Mouse (Mus musculus) E14TG2a.4 (cell line): ENCODE data around the gene Psd.

ENCODE experiments used
- H3K27me3 ChIP-seq: 2 replicates; pipeline ENCODE4 v1.6.1; 2014; ENCODE audit warnings: low read length, control low read depth; ENCODE audit not compliant: insufficient read depth
- H3K36me3 ChIP-seq: 2 replicates; pipeline ENCODE4 v1.6.1; 2014; ENCODE audit warnings: low read length, control low read depth; ENCODE audit not compliant: insufficient read depth
- H3K4me1 ChIP-seq: replicated peaks from 2 replicates; pipeline ENCODE4 v1.6.1; 2014; ENCODE audit warnings: low read depth, low read length, control low read depth
- H3K4me3 ChIP-seq: replicated peaks from 2 replicates; pipeline ENCODE4 v1.5.1; 2014; ENCODE audit warnings: mild to moderate bottlenecking, low read length
- H3K9me3 ChIP-seq: 2 replicates; pipeline ENCODE4 v1.6.1; 2014; ENCODE audit warnings: low read length, control low read depth
- CTCF ChIP-seq: conservative IDR thresholded peaks from 2 replicates; pipeline ENCODE4 v1.5.1; 2014; ENCODE audit warnings: low read length
- NANOG ChIP-seq: IDR thresholded peaks from 2 replicates; pipeline ENCODE4 v1.6.1; 2014; ENCODE audit warnings: borderline replicate concordance, low read length, mixed read lengths
- POU5F1 ChIP-seq: IDR thresholded peaks from 2 replicates; pipeline ENCODE4 v1.6.1; 2014; ENCODE audit warnings: low read length, borderline replicate concordance

Gene Psd

DNA sequence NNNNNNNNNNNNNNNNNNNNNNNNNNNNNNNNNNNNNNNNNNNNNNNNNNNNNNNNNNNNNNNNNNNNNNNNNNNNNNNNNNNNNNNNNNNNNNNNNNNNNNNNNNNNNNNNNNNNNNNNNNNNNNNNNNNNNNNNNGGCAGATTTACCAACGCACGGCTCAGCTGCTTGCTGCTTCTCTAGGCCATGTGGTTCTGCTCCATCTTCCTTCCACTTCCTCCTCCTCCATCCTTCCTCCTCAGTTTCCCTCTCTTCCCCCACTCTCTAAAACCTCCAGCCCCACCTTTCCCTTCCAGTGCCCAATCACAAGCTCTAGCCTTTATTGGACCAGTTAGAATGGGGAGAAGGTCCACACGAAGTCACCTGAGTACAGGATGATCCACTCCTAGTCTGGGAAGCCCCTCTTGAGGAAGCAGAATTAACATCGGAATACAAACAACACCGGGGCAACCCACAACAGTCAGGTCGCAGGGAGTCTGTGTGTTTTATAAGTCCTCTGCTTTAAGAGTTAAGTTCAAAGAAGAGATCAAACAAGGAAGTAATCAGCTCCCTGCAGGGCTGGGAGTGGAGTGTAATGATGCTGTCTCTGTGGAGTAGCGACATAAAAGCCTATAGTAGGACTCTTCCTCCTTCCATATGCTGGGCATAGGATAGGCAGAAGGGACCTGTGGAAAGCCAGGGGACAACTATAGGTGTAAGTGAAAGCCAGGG, 17.9 kb upstream of the Psd start:
- H3K27me3 ChIP-seq, result peaks cover 74% of the 10 kb centered on the region
- TF ChIP-seq NANOG (peak; percentile 75; the same call in 1 of the 2 replicates), CTCF (no peak), POU5F1 (no peak)
- H3K36me3 ChIP-seq, result no peaks in the 10 kb centered on the region
- H3K4me3 ChIP-seq, result no peak overlapping the region
- H3K4me1 ChIP-seq, result peaks cover 32% of the 10 kb centered on the region
- no peaks in the 10 kb centered on the region for H3K9me3 ChIP-seq

DNA sequence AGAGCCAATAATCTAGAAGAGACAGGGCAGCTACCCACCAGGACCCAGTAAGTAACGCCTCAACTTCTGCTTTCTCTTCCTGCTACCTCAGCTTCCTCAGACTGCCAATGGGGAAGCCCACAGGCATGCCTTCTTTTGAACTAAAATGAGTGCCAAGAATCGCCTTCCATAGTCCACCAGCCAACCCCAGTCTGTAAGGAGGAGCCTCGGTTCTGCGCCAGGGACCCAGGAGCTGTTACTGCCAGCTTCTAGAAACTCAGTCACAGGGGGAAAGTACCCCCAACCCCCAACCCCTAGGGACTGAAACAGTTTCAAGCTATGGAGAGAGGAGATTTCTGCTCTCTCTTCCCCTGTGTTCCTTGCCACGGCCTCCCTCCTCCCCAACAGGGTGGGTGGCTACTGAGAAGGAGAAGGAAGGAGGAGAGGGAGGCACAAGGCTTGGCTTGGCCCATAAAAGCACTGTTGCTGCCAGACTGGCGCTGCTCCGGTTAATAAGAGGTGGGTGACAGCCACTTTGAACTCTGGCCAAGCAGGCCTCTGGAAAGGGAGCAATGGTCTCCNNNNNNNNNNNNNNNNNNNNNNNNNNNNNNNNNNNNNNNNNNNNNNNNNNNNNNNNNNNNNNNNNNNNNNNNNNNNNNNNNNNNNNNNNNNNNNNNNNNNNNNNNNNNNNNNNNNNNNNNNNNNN, 12.5 kb upstream of the Psd start:
- Histone ChIP-seq H3K4me1 (peaks cover 45% of the 10 kb centered on the region), H3K9me3 (no peaks in the 10 kb centered on the region), H3K36me3 (peaks cover 13% of the 10 kb centered on the region), H3K4me3 (peak overlapping the region; percentile 89), H3K27me3 (peaks cover 28% of the 10 kb centered on the region)
- TF ChIP-seq CTCF, result no peak
- no peak for TF ChIP-seq POU5F1
- no peak for TF ChIP-seq NANOG

DNA sequence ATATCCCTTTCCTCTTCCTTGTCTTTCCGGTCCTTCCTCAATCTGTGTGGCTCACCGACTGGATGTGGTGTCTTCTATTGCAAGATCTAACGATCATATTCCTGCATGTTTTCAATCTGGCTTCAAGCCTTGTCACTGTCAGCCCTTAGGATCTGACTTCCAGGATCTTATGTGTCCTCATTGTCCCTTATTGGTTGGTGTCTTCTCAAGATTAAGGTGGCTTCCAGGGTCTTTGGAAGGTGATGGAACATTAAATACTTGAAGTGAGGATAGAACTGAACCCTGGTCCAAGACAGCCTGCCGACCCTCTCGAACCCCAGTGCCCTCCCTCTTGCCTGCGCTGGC, 12.0 kb upstream of the Psd start:
- TF ChIP-seq POU5F1 (no peak), CTCF (no peak), NANOG (no peak)
- Histone ChIP-seq H3K4me3 (peak overlapping the region; percentile 89), H3K4me1 (peaks cover 43% of the 10 kb centered on the region), H3K27me3 (peaks cover 23% of the 10 kb centered on the region), H3K36me3 (peaks cover 13% of the 10 kb centered on the region), H3K9me3 (no peaks in the 10 kb centered on the region)

DNA sequence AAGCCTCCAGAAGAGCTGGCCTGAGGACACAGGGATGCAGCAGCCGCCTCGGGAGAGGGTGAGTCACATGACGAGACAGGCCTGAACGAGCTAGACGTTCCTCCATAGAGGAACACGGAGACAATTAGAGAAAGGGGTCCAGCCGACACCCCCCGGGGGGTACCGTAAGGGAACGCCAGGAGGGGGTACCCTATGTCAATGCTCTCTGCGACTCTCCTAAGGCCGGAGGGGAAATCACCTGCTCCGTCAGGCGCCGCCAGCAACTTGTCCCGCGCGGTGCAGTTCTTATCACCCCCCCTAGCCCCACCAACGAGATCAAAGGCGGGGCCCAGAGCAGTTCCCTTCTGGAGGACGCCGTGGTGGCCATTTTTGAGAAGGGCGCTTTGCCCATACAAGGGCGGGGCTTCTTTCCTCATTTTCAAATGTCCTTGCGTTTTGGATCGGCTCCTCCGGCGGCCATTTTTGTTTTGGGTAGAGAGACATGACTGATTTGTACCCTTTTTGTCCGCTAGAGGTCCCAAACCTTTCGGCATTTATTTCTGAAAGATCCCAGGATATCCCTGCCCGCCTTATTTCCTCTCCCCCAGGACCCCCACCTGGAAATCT, 11.5 kb upstream of the Psd start, which contains the start of gene Cuedc2:
TSS of gene Cuedc2 (minus strand) at position 372 of the 606 bp plus-strand sequence.
- peaks cover 43% of the 10 kb centered on the region for H3K4me1 ChIP-seq

GRCm38 (mm10) chr19:46337719-46338330, 10.9 kb upstream of the Psd start:
- Histone ChIP-seq H3K4me3 (peak overlapping the region; percentile 89), H3K36me3 (peaks cover 14% of the 10 kb centered on the region), H3K4me1 (peaks cover 46% of the 10 kb centered on the region), H3K9me3 (no peaks in the 10 kb centered on the region), H3K27me3 (peaks cover 13% of the 10 kb centered on the region)
- TF ChIP-seq CTCF, result no peak
- TF ChIP-seq NANOG, result no peak
- no peak for TF ChIP-seq POU5F1

More for the DNA sequence above, 11.5 kb upstream of the Psd start, which contains the start of gene Cuedc2:
- peak within 1 kb of the TSS; percentile 89 for H3K4me3 ChIP-seq
- H3K27me3 ChIP-seq, result peaks cover 18% of the 10 kb centered on the region
- H3K36me3 ChIP-seq, result peaks cover 13% of the 10 kb centered on the region
- no peaks in the 10 kb centered on the region for H3K9me3 ChIP-seq
- TF ChIP-seq CTCF (peak; percentile 67), NANOG (no peak)

- peaks cover 44% of the 10 kb centered on the region for H3K36me3 ChIP-seq
- no peaks in the 10 kb centered on the region for H3K9me3 ChIP-seq
- no peak overlapping the region for H3K4me3 ChIP-seq
- peaks cover 15% of the 10 kb centered on the region for H3K27me3 ChIP-seq
- no peak for TF ChIP-seq CTCF
- TF ChIP-seq POU5F1, result no peak
- TF ChIP-seq NANOG, result no peak
- H3K4me1 ChIP-seq, result peaks cover 62% of the 10 kb centered on the region
These were observed 7.0 kb upstream of the Psd start for GRCm38 (mm10) chr19:46333906-46334305.

DNA sequence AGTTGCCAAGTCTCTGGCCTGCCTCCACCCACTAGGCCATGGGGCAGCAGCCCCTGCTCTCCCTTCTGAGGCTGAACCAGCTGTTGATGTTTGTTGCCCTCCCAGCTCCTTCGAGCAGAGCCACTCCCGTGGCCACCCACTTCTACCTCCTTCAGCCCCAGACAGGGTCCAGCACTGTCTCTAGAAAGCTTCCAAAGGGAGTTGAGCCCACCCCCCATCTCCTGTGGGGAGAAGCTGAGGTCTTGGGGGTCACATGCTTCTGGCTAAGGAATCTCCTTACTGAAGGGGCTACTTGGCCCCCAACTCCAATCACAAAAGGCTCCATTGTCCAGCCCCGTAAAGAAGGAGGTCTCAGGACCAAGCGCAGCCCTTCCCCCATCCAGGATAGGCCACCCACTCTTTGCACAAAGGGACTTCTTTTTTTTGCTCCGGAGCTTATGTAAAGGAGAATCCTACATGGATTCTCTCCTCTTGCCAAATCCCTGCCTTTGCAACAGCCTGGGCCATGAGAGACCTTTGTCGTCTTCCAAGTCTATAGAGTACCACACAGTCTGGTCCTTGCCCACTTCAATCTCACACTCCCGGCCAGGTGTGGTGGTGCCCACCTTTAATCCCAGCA, 5.9 kb upstream of the Psd start:
- H3K27me3 ChIP-seq, result peaks cover 17% of the 10 kb centered on the region
- TF ChIP-seq CTCF (no peak), POU5F1 (no peak), NANOG (no peak)
- no peaks in the 10 kb centered on the region for H3K9me3 ChIP-seq

DNA sequence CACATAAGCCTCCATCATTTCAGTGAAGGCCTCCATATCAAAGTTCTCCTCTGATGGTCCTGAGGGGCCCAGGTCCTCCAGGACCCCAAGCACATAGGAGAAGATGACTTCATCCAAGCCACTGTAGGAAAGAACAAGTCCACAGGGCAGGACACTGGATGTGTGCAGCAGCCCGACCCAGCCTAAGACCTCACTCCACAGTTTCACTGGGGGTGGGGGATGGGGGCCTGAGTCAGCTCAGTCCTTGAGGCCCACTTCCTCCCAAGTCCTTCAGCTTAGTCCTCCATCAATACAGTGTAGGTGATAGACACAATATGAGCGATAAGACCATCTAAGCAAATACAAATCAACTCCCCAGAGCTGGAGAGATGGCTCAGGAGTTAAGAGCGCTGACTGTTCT, 5.0 kb upstream of the Psd start:
- H3K36me3 ChIP-seq, result peaks cover 44% of the 10 kb centered on the region
- H3K4me1 ChIP-seq, result peaks cover 59% of the 10 kb centered on the region
- H3K4me3 ChIP-seq, result no peak overlapping the region
- H3K9me3 ChIP-seq, result no peaks in the 10 kb centered on the region
- peaks cover 17% of the 10 kb centered on the region for H3K27me3 ChIP-seq
- TF ChIP-seq POU5F1 (no peak), NANOG (no peak), CTCF (no peak)

More for the DNA sequence above, 5.9 kb upstream of the Psd start:
- Histone ChIP-seq H3K36me3 (peaks cover 44% of the 10 kb centered on the region), H3K4me1 (peaks cover 59% of the 10 kb centered on the region), H3K4me3 (no peak overlapping the region)
